12 mouse cellular contexts compared by ENCODE assay signal in the genomic region with DNA sequence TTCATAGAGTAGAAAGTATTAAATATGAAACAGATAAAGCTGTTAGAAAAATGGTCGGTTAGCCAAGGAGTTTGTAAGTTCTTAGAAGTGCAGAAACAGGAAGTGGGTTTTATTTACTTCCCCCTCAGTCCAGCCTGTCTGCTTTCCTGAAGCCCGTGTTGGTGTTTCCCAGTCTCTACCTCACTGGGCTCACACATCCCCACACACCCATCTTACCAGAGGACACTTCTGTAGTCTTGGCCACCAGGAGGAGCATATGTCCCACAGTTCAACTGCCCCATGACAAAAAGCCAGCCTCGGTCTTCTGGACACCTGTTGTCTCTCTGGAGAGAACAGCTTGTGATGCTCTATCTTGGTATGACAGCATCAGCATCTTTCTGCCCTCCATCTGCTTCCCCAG. TPM values are rescaled to one million over a fixed set of nuclear protein-coding genes. Genes with fewer than 3 reads are reported as not detected.
DNase-seq lines count a peak whose midpoint lies in the region; ATAC-seq and TF ChIP-seq lines count a peak whose summit lies in the region.
"Had no signal": no experiment of that assay in that cellular context is flagged by ENCODE, and none has a peak within 500 bp of the region (broad histone marks: within the 10 kb centered on the region; RNA-seq: fewer than 3 reads in every experiment).

No protein-coding gene starts in this region.

- no peak overlapping the region for H3K27ac ChIP-seq in cerebellum, adult 2 months (ENCODE audit: insufficient read depth, low read length)
- H3K27ac ChIP-seq: heart, embryonic 15.5 days; limb, embryonic 12.5 days; macrophage had no signal

- H3K27me3 ChIP-seq in cerebellum, adult 2 months (ENCODE audit: control insufficient read depth, insufficient read depth, low read length), result no peaks in the 10 kb centered on the region
- peaks cover 7% of the 10 kb centered on the region for H3K27me3 ChIP-seq in Patski

- CTCF ChIA-PET in Patski (lab: Charles Lee), result interaction anchor here (0.6 to 8.1 kb wide), 11 partner anchors 12 to 104 kb away, joined by 3 to 189 read pairs (median 4); no protein-coding TSS in a partner anchor

- no peak for DNase-seq in cerebellum, adult 2 months
- no peak for DNase-seq in cerebellum, adult 9-10 months
- peak; percentile 69 for DNase-seq in left cerebral cortex, postnatal 4 days
- no peak for DNase-seq in left cerebral cortex, postnatal 10 days (ENCODE audit: extremely low spot score in 1 of 2, low spot score in 2 of 2)
- no peak for DNase-seq in Patski (ENCODE audit: low read depth, low spot score)
- DNase-seq in thymus, adult 18-20 months, result no peak
- no peak for DNase-seq in adrenal gland, postnatal 4 days (ENCODE audit: low spot score in 2 of 2)
- DNase-seq: adrenal gland, adult 2 months had no signal

- in situ Hi-C loops in Patski (cut with MboI; ENCODE audit: low pct_unique_long_range_greater_than_20kb), result loop anchor here (5.0 kb wide), 1 partner anchor 51 kb away; no protein-coding TSS in a partner anchor

- no peaks in the 10 kb centered on the region for H3K4me1 ChIP-seq in cerebellum, adult 2 months (ENCODE audit: control insufficient read depth, insufficient read depth, low read length)
- H3K4me1 ChIP-seq: heart, embryonic 15.5 days; limb, embryonic 12.5 days had no signal

- no peak for ATAC-seq in Patski
- ATAC-seq in megakaryocyte-erythroid progenitor cell, adult 5-6 weeks (replicated peaks; ENCODE audit: low FRiP score, low TSS enrichment, poor library complexity, severe bottlenecking), result 0 out of 2 replicates have a peak, but pooled peaks have one; percentile 55

- WGBS in cerebellum, adult 2 months, result 23% methylated on average over 3 of the region's 3 CpGs

- intact Hi-C loops in left cerebral cortex, postnatal 4 days (cut with DNase I), result no loop called here
- intact Hi-C loops in left cerebral cortex, postnatal 10 days (cut with DNase I), result no loop called here

- POLR2A ChIA-PET in Patski (lab: Charles Lee), result interaction anchor here (0.6 to 0.9 kb wide), 2 partner anchors 47 to 50 kb away, joined by 3 to 5 read pairs; no protein-coding TSS in a partner anchor

- peak; percentile 30; the same call in 1 of the 2 replicates for TF ChIP-seq CTCF in cerebellum, adult 2 months (IDR thresholded peaks at IDR 0.05; ENCODE audit: borderline replicate concordance, insufficient read depth, low read depth, low read length)
- peak; percentile 60 for TF ChIP-seq CTCF in Patski (IDR thresholded peaks at IDR 0.05)

- no peak for TF ChIP-seq POLR2A in cerebellum, adult 2 months (IDR thresholded peaks at IDR 0.05; ENCODE audit: borderline replicate concordance, insufficient read depth, low read length)

- no peak overlapping the region for H3K4me3 ChIP-seq in cerebellum, adult 2 months (replicated peaks; ENCODE audit: insufficient read depth, low read depth, low read length)
- H3K4me3 ChIP-seq: heart, embryonic 15.5 days; limb, embryonic 12.5 days had no signal

RNA-seq across cellular contexts. Expression of a gene that starts 49.0 kb away (rescaled TPM):
- 102 and 116 TPM in 2 replicates for polyA plus RNA-seq in cerebellum, adult 2 months (2012; rRNA removed)
- total RNA-seq in left cerebral cortex, postnatal 4 days (2021), result 100 to 1,000 TPM; 113 to 121 TPM
- total RNA-seq in left cerebral cortex, postnatal 10 days (2021), result 100 to 1,000 TPM; 149 to 160 TPM
- 62.7 TPM for polyA plus RNA-seq in Patski (2021)
- 91.9 and 97.4 TPM in 2 replicates for total RNA-seq in megakaryocyte-erythroid progenitor cell, adult 5-6 weeks (2014; fragmentation: Nextera tagmentation)
- 19.7 and 50.5 TPM in 2 replicates for total RNA-seq in megakaryocyte-erythroid progenitor cell, adult 5-6 weeks (2017)
- total RNA-seq in adrenal gland, postnatal 4 days (2021), result 10 to 100 TPM; 90.0 to 92.1 TPM
